Mouse (Mus musculus): ENCODE data around the gene Anapc10. TPM values are rescaled to one million over a fixed set of nuclear protein-coding genes. Genes with fewer than 3 reads are reported as not detected.
"Not testable (repeated sequence)": the region's sequence is repeated elsewhere in the genome, so short reads cannot be mapped to it uniquely, and the experiment has no call there.

Anapc10 gene
- 7.2 and 9.6 TPM in 2 replicates for total RNA-seq (2015; ENCODE audit: low replicate concordance)
- total RNA-seq (2017; ENCODE audit: low replicate concordance), result 2.1 and 6.2 TPM in 2 replicates

- ATAC-seq (replicated peaks; ENCODE audit: low FRiP score, poor library complexity, severe bottlenecking), result peak; percentile 94
Measured at GRCm38 (mm10) chr8:79711064-79711961, at the start of gene Anapc10, which contains the start of gene Abce1. Gene Anapc10 (plus strand): TSS chr8:79711820. Gene Abce1 (minus strand): TSS chr8:79711740.

GRCm38 (mm10) chr8:79676461-79676860 is 35.2 kb upstream of the Anapc10 start:
- ATAC-seq (replicated peaks; ENCODE audit: low FRiP score, poor library complexity, severe bottlenecking), result no peak

GRCm38 (mm10) chr8:79679005-79679404 is 32.6 kb upstream of the Anapc10 start:
- ATAC-seq (replicated peaks; ENCODE audit: low FRiP score, poor library complexity, severe bottlenecking), result no peak

DNA sequence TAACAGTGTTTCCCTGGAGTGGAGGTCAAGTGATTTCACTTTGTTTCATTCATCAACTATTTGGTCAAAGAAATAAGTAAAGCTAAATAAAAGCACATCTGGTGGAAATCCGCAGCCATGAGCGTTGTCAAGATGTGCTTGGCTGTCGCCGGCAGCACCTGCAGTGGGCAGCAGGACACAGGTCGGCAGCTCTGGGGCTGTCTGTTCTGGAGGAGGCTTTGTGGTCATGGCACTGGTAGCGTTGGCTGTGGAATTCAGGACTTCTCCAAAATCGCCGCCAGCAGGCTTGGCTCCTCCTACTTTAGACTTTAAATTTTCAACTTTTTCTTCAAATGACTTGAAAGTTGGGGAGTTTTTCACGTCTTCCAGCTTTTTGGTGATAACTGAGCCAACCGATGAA is 31.5 kb upstream of the Anapc10 start:
- ATAC-seq (replicated peaks; ENCODE audit: low FRiP score, poor library complexity, severe bottlenecking), result peak; percentile 58

GRCm38 (mm10) chr8:79680555-79680954 is 31.1 kb upstream of the Anapc10 start:
- peak; percentile 94 for ATAC-seq (replicated peaks; ENCODE audit: low FRiP score, poor library complexity, severe bottlenecking)

DNA sequence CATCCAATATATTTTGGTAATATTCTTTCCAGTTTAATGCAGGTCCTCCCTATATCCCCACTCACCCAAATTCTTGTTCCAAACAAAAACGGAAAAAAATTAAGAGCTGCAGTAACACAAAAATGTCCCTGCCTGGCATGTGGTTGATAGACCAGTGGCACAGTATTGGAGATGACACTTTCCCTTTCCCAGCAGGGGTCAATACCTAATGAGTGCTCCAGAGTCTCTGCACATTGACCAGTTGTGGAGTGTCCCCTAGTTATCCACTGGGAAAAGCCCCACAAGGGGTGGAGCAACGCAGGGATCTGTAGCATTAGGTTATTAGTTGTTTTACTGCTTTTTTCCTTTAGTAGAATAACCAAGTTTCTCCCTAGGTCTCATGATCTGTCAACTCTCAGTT is 30.7 kb upstream of the Anapc10 start:
- ATAC-seq (replicated peaks; ENCODE audit: low FRiP score, poor library complexity, severe bottlenecking), result no peak

- ATAC-seq (replicated peaks; ENCODE audit: low FRiP score, poor library complexity, severe bottlenecking), result not testable (repeated sequence)
Measured at GRCm38 (mm10) chr8:79685927-79686326, 25.7 kb upstream of the Anapc10 start.

- ATAC-seq (replicated peaks; ENCODE audit: low FRiP score, poor library complexity, severe bottlenecking), result no peak
Measured at GRCm38 (mm10) chr8:79692531-79692930, 19.1 kb upstream of the Anapc10 start.

DNA sequence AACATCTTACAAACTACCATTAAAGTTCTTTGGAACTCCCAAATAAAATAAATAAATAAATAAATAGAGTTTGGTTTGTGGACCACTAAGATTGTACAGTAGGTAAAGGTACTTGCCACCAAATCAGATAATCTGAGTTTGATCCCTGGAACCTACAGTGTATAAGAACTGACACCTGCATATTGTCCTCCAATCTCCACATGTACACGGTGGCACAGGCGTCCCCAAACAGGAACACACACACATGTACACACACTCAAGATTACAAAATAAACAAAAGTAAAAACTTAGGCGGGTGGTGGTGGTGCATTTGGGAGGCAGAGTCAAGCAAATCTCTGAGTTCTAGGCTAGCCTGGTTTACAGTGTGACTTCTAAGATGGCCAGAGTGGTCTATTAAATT is 4.9 kb upstream of the Anapc10 start:
- no peak for ATAC-seq (replicated peaks; ENCODE audit: low FRiP score, poor library complexity, severe bottlenecking)

DNA sequence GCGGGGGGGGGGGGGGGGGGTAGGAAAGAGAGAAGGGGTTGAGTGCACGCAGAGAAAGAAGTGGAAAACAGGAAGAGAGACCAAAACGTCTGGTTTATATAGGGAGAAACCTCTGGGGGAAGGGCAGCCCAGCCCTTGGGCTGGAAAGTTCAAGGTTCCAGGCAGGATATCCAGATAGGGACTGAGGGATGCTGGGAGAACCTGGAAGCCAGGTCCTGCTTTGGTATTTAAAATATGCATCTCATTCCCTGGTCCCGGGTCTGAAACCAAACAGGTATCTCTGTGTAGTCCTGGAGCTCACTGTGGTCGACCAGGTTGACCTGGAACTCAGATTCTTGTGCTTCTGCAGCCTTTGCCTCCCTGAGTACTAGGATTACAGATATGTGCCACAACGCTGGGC is 1.1 kb downstream of the Anapc10 start:
- ATAC-seq (replicated peaks; ENCODE audit: low FRiP score, poor library complexity, severe bottlenecking), result no peak

GRCm38 (mm10) chr8:79721537-79721936 is 9.9 kb downstream of the Anapc10 start:
- no peak for ATAC-seq (replicated peaks; ENCODE audit: low FRiP score, poor library complexity, severe bottlenecking)

- no peak for ATAC-seq (replicated peaks; ENCODE audit: low FRiP score, poor library complexity, severe bottlenecking)
Measured at GRCm38 (mm10) chr8:79723308-79723707, 11.7 kb downstream of the Anapc10 start.

DNA sequence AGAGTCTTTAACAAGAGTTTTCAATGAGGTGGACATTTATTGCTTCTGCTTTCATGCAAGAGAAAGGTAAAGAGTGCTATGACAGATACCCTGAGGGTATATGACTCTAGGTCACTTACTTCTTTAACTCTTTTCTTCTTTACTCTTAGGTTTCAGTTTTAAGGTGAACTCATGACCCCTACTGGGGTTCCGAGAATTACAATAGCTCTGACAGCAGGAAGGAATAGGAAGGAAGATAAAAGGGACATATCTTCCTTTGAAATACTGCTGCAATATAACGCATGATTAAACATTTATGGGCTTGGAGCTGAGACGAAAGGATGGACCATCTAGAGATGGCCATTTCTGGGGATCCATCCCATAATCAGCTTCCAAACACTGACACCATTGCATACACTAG is 13.0 kb downstream of the Anapc10 start:
- ATAC-seq (replicated peaks; ENCODE audit: low FRiP score, poor library complexity, severe bottlenecking), result no peak

DNA sequence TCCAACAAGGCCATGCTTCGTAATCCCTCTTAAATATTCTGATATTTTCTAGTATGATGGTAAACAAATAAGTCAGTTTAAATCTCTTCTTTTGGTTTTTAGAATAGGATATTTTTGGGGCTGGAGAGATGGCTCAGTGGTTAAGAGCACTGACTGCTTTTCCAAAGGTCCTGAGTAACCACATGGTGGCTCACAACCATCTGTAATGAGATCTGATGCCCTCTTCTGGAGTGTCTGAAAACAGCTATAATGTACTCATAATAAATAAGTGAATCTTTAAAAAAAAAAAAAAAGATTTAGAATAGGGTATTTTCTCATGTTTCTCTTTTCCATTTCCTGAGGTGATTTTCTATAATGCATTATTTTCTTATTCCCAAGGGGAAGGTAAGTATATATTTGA is 16.3 kb downstream of the Anapc10 start:
- no peak for ATAC-seq (replicated peaks; ENCODE audit: low FRiP score, poor library complexity, severe bottlenecking)

DNA sequence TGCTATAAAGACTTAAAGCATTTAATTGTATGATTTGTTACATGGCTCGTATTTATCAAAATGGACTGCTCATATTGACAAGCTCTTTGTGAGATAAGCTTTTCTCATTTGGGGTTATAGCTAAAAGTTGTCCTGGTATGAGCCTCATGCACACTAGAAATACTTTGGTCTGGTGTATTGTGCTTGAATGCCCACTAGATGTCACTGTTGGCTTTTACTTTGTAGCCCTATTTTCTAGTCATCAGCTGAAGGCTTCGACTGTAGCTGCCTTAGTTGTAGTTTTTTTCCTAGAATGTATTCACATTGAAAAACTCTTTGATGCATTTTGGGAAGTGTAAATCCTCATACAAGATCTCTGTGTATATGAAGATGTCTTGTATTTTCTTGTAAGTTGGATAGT is 22.7 kb downstream of the Anapc10 start:
- ATAC-seq (replicated peaks; ENCODE audit: low FRiP score, poor library complexity, severe bottlenecking), result peak; percentile 84

DNA sequence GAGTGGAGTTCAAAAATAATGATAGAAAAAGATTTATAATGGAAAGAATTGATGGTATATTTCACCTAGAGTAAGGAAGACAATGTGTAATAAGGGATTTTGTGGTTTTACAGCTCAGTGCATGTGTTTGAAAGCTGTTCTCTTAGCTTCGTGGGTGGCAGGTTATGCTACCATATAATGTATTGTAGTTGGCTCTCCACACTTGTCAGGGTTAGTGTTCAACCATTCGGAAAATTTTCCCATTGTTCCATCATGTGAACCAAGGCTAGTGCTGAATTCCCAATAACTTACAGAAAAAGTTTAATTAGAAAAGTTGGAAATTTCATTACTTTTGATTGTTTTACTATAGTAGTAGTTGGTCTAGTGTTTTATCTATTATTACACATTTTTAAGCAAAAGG is 36.6 kb downstream of the Anapc10 start:
- no peak for ATAC-seq (replicated peaks; ENCODE audit: low FRiP score, poor library complexity, severe bottlenecking)

DNA sequence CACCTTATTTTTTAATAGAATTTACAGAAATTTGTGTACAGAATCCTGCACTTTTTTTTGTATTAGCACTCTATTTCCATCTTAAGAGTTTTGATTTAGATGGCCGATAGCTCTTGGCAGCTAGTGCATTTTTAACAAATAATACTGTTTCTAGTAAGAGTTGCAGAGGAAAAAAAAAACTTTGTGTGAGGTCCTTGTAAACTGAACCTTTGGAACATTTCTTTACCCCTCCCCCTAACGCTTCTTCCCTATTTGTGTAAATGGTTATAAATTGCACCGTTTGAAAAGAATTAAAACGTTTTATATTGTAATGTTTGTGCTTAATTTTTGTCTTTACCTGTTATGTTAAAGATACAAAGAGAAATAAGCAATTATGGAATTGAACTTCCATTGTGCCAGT is 37.0 kb downstream of the Anapc10 start:
- no peak for ATAC-seq (replicated peaks; ENCODE audit: low FRiP score, poor library complexity, severe bottlenecking)

- ATAC-seq (replicated peaks; ENCODE audit: low FRiP score, poor library complexity, severe bottlenecking), result no peak
Measured at GRCm38 (mm10) chr8:79750305-79750704, 38.7 kb downstream of the Anapc10 start.

DNA sequence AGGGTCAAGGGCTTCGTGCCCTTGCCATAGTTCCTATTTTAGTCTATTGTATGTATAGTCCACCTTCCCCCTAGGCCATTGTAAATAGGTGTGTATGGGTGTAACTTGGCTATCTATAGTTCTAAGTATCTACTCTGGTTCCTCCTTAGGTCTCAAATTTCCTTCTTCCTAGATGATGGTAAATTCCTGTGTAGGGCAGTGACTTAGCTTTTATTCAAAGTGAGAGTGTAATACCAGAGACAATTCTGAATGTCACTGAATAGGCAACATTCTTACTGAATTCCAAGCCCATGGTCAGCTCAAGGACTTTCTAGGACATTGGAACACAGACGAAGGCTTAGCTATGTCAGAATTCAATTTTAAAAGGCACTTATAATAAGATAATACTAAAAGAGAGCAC is 83.3 kb downstream of the Anapc10 start:
- ATAC-seq (replicated peaks; ENCODE audit: low FRiP score, poor library complexity, severe bottlenecking), result not testable (repeated sequence)

DNA sequence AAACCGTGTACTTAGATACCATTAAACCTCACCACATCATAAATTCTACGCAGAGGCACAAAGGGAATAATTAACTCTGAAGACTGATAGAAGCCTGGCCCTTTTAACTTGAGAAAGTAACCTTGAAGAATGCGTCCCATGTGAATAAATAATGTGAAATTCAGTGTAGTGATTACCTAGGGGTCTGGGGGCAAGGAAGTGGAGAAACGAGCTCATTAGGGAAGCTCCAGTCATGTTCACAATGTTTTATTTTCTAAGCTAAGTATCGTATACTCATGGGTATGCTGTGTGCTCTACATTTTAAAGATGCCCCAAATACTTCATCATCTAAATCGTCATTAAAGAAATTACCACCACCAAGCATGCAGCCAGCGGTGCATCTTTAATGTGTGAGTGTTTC is 85.1 kb downstream of the Anapc10 start:
- ATAC-seq (replicated peaks; ENCODE audit: low FRiP score, poor library complexity, severe bottlenecking), result no peak

DNA sequence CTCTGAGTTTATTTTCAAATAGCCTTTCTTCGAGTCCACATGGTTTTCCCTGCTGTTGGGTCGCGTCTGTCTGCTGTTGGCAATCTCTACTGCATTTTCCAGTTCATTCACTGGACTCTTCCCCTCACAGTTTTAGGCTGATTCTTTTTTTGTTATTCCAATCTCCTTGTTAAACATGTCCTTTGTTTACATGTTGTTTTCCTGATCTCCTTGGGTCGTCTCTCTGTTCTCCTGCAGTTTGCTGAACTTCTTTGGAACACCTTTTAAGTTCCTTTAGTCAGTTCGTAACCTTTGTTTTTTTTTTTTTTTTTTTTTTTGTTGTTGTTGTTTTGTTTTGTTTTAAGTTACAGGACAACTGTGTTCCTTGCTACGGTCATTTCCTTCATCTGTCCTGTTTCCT is 92.9 kb downstream of the Anapc10 start:
- ATAC-seq (replicated peaks; ENCODE audit: low FRiP score, poor library complexity, severe bottlenecking), result no peak

DNA sequence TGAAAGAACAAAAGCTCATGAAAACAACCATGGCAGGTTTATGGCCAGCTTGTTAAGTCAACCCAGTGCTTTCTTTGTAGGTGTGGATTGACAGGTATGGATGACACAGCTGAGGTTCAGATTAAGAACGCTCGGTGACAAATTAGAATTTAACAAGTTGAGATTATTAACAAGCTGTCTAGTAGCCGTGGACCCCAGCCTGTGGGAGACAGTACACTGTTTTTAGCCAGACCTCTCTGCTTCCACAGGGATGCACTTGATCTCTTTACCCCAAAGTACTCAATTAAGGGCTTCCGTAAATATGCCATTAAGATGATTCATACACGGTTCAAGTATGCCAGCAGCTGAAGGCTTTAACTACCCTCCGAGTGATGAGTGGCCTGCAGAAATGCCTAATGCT is 95.4 kb downstream of the Anapc10 start:
- no peak for ATAC-seq (replicated peaks; ENCODE audit: low FRiP score, poor library complexity, severe bottlenecking)

Data from erythroid progenitor cell, adult 5-6 weeks (primary cell).